Mouse (Mus musculus): ENCODE results near the gene Gm20538.

The Gm20538 gene

DNA sequence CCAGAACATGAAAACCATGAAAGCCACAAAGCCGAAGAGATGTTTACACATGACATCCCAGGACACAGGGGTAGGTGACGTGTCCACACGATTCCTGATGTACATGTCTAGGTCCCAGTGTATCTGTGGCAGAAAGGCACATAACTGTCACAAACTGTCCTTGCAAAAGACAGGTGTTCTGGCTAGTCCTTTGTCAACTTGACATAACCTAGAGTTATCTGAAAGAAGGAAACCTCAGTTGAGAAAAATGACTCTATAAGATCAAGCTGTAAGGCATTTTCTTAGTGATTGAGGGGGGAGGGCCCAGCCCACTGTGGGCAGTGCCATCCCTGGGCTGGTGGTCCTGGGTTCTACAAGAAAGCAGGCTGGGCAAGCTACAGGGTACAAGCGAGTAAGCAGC, at the start of gene Gm20538:
Gene Gm20538 (minus strand): TSS at position 101 of the 400 bp plus-strand sequence.
- no peak for DNase-seq (ENCODE audit: low spot score in 2 of 2)

DNA sequence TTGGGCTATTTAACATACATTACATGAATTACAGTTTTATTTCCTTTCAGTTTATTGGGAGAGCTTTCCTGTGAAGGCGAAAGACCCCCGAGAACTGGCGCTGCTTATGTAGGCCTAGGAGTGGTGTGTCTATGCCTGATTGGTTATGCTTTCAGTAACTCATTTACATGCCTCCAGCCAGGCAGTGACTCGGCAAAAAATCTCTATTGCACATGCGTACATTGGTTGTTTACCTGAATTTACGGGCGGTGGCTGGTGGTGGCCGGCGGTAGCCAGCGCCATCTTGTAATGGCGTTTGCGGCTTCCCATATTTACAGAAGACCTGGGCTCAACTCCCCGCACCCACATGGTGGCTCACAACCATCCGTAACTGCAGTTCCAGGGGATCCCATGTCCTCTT, 41.5 kb upstream of the Gm20538 start:
- no peak for DNase-seq (ENCODE audit: low spot score in 2 of 2)

DNA sequence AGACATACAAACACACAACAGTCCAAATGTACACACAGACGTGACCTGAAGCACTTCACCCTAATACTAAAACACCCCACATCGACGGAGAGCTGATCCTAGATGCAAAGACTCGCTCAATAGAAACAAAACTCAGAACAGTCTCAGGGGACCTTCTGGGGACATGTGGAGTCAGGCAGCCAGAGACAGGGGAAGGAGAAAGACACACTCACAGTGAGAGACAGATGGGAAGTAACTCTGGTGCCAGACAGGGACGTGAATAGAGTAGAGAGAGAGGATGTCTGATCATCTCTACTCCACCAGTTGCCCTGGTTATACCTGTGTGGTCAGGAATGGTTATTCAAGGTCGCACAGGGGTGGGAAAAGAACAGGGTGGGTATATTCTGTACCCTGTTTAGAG, 39.0 kb upstream of the Gm20538 start:
- DNase-seq (ENCODE audit: low spot score in 2 of 2): no peak

DNA sequence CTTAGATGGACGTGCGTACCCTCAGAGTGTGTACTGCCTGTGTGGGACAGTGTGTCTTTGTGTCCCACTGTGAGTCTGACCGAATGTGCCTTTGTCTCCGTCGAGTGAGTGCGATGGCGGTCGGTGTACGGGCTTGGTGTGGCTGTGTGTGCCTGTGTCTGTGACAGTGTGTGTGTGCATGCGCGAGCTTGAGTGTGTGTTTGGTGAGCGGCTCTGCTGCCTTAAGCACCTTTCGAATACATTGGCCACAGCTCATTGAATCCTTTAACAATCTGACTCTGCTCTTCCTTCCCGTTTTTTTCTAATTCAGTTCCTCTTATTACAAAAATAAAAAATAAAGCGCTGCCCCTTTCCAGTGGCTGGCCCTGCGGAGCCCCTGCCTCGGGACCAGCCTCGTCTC, 38.4 kb upstream of the Gm20538 start:
- no peak for DNase-seq (ENCODE audit: low spot score in 2 of 2)

DNA sequence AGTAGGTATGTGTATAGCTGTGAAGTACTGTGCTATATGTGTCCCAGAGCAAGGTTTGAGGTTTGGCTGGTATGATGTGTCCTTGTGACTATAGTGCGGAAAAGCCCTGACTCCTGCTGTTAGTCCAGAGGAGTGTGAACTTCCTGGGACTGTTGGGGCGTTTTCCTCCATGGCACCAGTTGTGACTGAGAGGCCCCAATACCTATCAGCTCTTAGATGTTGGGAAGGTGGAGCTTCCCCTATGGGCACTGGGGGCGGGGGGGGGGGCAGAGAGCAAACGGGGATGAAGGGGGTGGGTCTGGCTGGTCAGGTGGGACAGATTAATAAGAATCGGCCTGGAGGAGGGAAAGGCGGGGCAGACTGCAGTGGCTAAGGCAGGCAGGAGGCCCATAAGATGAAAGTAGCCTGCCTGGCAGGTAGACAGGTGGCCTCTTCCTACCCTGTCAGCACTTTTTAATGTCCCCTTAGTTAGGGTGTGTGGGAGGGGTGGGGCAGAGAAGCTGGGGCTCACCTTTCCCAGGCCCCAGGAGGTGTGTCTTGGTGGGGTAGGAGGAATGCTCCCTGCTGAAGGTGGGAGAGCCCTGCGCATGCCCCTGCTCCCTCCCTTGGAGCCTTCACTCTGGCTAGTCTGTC, 37.1 kb upstream of the Gm20538 start:
- DNase-seq (ENCODE audit: low spot score in 2 of 2): no peak

DNA sequence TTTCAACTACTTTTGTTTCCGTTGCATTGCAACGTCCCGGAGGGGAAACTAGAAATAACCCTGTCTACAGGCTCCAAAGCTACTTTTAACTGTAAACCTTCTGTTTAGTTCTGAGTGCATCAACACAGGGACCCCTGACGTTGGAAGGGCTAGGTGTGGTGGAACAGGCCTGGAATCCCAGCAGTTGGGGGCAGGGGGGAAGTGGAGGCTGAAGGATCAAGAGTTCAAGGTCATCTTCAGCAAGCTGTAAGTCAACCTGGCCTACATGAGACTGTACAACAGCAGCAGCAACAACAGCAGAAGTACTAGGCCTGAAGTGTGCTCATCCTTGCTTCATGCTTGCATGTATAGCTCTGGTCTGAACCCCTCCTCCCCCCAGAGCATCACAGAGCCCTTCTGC, 35.4 kb upstream of the Gm20538 start:
- no peak for DNase-seq (ENCODE audit: low spot score in 2 of 2)

DNA sequence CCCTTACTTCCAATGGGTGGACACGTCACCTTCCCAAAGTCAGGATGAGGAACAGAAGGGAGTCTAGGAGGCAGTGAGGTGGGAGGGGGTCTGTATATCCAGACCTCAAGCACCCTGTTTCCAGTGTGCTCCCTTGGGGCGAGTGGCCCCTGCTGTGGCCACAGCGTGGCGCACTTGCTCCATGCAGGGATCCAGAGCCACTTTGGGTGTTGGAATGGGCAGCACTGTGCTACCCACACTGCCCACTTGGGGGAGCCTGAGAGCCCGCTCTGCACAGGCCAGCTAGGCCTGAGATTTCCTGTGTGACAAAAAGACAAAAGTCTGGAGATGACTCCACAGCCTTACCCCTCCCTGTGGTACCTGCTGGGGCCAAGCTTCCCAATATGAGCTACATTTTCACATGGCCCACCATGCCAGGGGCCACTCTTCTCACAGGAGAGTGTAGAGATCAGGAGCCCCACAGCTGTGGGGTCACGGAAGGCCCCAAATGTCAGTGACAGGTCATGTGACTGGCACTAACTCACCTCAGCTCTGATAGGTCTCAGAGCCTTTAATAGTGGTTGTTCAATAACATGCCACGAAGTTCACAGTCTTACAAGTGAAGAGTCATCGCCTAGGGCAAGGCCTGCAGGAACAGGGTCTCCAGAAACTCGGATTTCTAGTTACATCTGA, 30.1 kb upstream of the Gm20538 start:
- peak; percentile 91 to 94 for DNase-seq (ENCODE audit: low spot score in 2 of 2)

DNA sequence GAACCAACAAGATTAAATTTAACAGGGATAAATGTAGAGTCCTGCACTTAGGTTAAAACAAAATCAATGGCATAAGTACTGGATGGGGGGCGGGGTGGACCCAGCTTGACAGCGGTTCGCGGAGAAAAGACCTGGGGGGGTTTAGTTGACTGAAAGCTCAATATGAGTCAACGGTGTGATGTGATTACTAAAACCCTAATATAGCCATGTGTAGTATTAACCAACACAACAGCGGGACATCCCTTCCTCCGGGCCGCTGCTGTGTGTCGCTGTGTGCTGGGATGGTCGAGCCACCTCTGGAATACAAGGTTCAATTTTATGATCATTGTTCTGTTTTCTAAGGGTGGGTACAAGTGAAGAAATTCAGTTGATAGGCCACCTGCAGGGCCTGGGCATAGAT, 29.5 kb upstream of the Gm20538 start:
- no peak for DNase-seq (ENCODE audit: low spot score in 2 of 2)

DNA sequence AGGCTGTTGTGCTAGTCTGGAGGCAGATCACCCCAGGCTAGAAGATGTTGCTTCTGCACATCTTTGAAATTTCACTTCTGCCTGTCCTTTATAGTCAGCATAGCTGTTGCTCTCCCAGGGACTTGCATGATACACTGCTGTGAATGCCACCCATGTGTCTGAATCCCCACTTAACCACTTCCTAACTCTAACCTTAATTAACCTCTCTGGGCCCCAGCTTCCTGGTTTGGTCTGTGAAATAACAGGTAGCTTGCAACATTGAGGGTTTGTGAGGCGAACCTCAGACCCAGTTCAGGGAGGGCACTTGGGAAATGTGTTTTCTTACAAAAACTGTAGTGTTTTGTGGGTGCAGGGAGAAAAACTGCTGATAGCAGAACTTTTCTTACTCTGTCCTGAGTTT, 25.4 kb upstream of the Gm20538 start:
- DNase-seq (ENCODE audit: low spot score in 2 of 2): no peak

DNA sequence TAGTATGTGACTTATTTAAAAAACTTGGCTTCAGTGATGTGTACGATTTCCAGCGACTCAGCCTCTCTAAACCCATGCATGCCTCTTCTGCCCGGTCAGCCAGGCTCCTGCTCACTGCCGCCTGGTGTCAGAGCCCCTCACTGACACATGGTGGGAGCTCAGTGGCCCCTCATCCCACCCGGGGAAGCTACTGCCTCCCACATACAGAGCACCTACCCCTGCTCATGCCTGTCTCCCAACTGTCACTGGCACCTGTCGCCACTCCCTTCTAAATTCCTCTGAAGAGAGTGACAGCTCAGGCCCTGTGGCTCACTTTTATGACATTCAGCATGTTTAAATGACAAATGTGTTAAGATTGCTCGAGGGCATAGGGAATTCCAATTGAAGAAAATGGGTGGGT, 23.6 kb upstream of the Gm20538 start:
- DNase-seq (ENCODE audit: low spot score in 2 of 2): no peak

DNA sequence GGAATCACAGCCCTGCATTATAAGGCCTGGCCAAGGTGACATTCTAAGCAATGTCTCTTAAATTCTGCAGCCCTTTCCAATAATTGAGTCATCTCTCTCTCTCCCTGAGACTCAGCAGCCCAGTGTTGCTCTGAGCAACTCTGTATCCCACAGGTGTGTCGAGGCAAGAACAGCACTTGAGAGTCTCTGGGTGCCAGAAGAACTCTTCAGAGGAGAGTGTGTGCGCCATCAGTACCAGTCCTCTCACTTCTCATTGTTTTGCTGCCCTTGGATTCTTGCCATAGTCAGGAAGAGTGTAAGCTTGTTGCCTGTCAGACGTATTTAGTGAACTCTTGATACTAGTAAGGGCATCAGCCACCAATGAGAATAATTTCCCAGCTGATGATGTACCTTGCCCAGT, 15.1 kb upstream of the Gm20538 start:
- no peak for DNase-seq (ENCODE audit: low spot score in 2 of 2)

DNA sequence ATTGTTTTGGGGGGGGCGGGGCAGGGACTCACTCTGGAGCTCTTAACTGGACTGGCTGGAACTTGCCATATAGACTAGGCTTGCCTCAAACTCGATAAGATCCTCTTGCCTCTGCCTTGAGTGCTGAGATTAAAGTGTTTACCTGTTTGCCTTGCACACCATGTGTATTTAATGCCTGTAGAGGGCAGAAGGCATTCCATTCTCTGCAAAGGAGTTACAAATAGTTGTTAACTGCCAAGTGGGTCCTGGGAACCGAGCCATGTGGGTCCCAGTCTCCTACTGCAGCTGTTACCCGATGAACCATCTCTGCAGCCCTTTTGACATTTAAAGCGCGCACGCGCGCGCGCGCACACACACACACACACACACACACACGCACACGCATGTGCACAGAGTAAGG, 11.4 kb upstream of the Gm20538 start:
- no peak for DNase-seq (ENCODE audit: low spot score in 2 of 2)

DNA sequence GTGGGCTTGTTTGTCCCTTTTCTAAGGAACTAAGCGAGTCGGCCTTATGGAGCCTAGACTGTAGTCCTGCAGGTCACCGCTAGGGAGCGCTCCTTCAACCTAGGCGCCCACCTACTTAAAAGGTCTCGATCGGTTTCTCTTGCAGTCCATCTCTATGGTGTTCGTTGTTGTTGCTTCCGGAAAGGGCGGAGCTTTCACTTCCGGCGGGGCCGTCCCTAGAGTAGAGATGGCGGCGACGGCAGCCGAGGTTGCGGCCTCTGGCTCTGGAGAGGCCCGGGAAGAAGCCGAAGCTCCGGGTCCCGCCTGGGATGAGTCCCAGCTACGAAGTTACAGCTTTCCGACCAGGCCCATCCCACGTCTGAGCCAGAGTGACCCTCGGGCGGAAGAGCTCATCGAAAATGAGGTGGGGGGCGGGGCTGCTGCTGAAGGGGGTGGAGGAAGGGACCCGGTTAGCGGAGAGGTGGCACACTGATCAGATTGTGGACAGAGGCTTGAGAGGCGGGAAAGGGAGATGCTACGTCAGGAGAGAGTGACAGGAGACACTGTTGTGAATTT, 10.1 kb upstream of the Gm20538 start, which contains the start of gene Hif1an:
Gene Hif1an (plus strand): TSS at position 199 of the 555 bp plus-strand sequence.
- DNase-seq (ENCODE audit: low spot score in 2 of 2): peak; percentile 94 to 96

DNA sequence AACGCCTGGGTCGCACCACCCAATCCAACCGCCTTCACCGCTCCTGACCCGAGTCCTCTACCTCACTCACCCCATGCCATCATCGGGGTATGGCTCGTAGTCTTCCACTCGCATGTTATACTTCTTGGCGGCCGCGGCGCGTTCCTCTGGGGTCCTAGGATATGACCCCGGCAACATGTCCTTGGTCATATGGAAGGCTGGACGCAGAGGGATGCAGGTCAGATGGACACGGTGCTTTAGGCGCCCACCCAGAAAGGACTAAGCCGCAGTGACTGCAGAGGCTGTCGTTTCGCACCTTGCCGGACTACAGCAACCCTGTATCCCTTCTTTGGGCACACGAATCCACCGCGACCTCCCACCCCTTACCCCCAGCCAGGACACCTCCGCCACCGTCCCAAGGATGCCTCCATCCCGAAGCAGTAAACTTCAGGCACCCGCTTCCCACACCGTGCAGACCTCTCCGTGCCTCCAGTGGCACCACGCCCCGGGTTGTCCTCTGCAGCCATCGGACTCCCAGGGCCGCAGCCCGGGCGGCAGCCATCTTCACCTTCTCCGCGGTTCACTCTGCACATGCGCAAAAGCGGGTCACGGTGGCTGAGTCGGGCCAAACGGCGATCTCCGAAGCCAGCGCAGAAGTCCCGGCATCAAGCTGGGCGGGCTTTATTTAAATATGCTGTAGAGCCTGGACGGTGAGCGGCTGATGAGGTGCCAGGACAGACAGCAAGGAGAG, 2.4 kb upstream of the Gm20538 start, which contains the start of gene Ndufb8:
Gene Ndufb8 (minus strand): TSS at position 580 of the 730 bp plus-strand sequence.
- DNase-seq (ENCODE audit: low spot score in 2 of 2): peak; percentile 96 to 97

DNA sequence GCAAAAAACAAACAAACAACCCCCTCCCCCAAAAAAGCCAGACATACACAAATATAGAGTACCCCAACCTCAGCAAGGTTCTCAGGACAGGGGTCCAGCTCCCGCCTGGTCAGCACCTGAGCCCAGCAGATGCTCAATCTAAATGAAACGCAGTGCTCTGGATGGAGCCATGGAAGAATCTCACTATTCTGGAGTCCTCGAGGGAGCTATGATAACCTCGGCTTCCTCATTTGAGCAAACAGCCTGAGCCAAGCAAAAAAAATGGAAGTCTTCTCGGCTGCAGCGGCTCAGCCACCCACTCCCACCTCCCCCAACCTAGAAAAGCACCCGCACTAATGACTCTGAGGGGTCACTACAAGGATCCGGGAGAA, 1.8 kb upstream of the Gm20538 start:
- DNase-seq (ENCODE audit: low spot score in 2 of 2): no peak

DNA sequence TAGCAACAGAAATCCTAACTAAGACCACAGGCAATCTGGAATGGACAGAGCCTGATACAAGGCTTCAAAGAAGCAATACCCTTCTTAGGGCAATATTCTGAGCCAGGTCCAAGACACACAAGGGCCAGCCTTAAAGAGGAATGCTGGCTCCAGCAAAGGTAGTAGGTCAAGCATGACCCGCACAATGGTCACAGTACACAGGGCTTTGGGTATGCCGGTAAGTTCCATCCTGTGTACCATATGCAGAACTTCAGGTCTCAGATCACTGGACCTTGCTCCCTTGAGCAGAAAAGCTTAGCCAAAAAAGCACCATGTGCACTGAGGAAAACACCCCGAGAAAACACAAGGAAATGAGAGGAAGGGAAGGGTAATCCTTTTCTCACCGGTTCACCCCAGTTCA, 655 bp upstream of the Gm20538 start:
- no peak for DNase-seq (ENCODE audit: low spot score in 2 of 2)

DNA sequence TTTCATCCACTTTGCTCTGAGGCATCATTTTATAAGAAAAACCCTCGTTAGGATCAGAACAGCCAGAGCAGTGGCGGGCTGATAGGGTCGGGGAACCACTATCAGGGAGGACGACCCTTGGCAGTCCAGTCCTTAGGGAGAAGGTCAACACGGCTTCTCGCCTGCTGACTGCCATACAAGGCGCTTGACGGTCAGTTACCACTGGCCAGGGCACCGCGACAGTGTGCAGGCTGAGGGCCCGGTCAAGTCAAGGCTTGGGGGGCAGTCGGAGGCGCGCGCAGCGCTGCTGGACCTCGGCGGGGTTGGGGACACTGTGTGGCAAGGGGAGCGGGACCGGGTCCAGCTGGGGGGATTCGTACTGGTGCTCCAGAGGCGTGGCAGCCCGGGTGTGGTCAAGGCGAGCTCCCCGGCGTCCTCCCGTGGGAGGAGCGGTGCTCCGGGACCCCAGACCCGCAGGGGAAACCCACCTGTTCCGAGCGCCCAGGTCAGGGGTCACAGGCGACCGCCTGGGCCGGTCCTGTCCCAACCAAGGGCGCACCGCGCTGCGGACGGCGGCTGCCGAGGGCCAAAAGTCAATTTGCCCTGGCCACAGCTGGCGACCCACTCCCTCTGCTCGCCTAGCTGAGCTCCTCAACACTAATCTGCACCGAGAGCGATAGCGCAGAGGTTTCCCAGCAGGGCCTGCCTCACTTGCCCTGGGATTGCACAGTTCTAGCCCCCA, 7.2 kb downstream of the Gm20538 start, which contains the start of gene Sec31b:
Gene Sec31b (minus strand): TSS at position 544 of the 721 bp plus-strand sequence.
- DNase-seq (ENCODE audit: low spot score in 2 of 2): peak in 1 of 2 experiments; percentile 31

DNA sequence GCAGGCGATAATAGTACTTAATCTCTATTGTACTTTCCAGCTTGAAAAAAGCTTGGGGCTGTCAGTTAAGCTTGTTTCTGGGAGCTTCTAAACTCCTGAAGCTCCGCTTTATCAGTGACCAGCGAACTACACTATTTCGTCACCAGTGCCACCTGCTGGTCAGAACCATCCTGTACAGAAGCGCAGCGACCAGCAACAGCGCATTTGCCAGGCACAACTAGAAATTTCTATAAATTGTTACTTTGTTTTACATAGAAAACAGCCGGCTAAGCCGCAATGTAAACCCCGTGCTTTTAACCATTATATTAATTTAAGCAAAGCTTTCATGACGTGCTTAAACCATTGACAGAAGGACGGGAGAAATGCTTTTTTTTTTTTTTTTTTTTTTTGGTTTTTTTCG, 7.9 kb downstream of the Gm20538 start:
- peak; percentile 70 to 81 for DNase-seq (ENCODE audit: low spot score in 2 of 2)

DNA sequence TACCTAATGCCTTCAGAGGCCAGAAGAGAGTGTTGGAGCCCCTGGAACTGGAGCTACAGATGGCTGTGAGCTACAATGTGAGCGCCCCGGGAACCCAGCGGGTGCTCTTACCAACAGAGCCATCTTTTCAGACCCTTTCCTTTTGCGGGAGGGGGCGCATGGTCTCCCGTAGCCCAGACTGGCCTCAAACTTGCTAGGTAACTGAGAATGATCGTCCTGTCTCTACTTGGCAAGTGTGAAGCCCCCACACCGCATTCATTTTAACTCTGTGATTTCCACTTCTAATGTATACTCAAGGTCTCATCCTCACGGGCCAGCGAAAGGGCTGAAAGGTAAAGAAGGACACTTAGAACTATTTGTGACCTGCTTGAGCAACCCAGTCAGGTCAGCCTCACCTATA, 8.3 kb downstream of the Gm20538 start:
- no peak for DNase-seq (ENCODE audit: low spot score in 2 of 2)

DNA sequence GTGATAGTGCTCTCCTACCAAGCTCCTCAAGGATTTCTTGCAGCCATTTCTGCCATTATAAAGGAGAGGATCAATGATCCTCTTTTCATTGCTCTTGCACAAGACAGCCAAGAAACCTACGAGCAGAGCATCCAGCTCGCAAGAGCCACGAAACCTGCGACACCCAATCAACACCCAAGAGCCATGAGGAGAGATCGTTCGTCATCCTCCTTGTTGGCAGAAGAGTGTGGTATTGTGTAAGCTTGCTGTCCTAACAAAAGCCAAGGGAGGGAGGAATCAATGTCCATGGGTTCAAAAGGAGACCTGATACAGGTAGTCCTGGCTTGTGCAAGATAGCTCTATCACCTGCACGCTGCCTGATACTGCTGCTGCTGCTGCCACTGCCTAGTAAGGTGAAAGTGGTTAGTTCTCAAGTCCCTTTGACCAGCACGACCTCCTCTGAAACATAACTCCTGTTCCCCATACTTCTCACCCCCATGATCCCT, 9.9 kb downstream of the Gm20538 start:
- no peak for DNase-seq (ENCODE audit: low spot score in 2 of 2)

DNA sequence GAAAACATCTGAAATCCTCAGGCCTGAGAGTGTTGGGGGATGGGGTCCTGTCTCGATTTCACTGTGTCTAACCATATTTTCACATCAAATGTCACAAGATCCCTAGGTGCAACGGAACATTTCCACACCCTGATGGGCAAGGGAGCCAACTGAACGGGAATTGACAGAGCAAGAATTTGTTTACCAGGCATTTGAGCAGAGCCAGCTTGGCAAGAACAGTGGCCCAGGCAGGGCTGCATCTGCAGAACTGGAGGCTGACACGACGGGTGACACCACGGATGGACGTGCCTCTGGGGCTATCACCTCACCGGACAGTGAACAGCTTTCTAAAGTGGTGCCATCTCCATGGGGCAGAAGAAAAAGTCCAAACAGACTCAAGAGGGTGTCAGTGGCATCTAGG, 15.2 kb downstream of the Gm20538 start:
- DNase-seq (ENCODE audit: low spot score in 2 of 2): no peak

DNA sequence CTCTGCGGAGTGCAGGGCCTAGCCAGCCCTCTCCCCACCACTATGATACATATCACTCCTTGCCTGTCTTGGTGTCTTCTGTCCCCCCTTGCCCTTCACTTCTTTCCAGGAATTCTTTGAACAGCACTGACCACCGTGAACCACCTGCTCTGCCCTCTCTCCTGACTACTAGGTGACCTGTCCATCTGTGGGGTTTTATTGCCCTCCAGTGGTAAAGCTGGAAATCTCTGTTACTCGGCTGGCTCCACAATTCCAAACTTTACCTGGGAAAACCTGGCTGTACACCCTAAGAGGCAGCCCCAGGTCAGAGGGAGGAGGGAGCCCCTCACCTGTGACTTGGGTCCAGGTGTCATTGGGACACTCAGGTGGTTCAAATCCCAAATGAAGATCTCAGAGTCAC, 17.3 kb downstream of the Gm20538 start:
- no peak for DNase-seq (ENCODE audit: low spot score in 2 of 2)
